Mouse (Mus musculus) mesoderm, embryonic 11.5 days (tissue): ENCODE results near the gene Fbln1.
A peak's percentile ranks its signal among the peaks of the same experiment; 100 is the strongest.

ENCODE experiments used
- DNase-seq: peaks from one replicate; pipeline ENCODE4 v3.0.0-alpha.2; 2012; ENCODE audit warnings: low read depth, low spot score

The Fbln1 gene

DNA sequence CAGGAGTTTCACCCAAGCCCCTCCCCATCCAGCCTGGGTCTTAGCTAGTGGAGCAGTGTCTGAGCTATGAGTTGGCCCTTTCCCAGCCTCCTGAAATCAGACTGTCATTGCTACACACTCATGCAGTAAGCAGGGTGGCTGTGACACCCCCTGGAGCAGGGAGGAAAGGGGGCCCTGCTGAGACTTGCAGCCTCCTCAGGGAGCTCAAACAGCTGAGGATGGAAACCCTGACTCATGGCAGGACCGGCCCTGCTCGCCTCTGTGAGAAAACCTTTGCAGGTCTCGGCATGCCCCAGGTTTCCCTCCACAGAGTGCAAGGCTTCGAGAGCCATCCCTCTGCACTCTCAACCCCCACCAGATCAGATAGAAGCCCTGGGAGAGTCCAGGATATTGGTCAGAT lies 27.9 kb downstream of the Fbln1 start:
- DNase-seq = no peak

DNA sequence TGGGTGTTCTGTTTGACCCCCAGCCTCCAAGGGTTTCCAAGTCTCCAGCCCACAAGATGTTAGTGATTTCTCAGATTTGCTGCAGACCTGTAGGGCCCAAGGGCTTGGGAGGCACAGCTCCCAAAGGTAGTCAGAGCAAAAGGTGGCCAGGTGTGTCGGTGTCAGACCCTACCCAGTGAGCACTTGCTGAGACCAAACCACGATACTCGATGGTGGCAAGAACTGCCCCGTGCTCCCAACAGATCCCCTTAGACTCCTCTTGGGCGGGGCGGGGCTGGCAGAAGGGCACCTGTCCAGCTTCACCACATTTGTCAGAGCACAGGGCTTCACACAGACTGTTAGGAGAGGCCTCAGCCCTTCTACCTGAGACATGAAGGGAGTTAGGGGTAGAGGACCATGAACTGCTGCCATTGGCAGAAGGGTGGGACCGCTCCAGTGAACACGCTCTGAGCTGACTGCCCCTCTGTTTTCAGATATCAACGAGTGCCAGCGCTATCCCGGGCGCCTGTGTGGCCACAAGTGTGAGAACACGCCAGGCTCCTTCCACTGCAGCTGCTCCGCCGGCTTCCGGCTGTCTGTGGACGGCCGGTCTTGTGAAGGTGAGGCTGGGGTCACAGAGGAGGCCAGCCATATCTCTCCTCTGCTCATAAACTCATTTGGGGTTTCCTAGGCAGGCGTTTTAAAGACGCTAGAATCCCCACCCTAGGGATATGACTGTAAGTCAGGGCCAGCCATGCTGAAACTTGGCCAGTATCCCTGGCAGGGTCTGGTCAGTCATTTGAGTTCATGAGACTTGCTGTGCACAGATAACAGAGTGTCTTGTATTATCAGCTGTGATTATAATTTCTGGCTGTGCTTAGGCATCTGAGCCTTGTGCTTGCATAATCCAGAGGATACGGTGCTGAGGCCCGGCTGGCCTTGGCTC lies 33.3 kb downstream of the Fbln1 start:
- no peak for DNase-seq

DNA sequence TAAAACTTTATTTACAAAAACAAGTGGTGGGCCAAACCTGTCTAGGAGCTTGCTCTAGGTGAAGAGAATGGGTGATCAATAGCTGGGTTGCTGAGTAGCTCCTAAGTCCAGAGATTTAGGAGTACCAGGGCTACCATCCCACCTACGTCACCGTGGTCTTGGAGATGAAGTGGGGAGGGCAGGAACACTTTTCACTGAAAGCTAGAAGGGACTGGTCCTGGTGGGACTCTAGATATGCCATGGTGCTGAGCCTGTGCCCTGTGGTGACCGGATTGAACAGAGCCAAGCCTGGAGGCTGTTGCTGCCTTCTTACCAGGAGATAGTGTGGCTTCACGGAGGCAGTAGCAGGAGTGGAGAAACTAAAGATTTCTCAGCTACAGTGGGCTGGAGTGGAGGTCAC lies 34.3 kb downstream of the Fbln1 start:
- DNase-seq = no peak

DNA sequence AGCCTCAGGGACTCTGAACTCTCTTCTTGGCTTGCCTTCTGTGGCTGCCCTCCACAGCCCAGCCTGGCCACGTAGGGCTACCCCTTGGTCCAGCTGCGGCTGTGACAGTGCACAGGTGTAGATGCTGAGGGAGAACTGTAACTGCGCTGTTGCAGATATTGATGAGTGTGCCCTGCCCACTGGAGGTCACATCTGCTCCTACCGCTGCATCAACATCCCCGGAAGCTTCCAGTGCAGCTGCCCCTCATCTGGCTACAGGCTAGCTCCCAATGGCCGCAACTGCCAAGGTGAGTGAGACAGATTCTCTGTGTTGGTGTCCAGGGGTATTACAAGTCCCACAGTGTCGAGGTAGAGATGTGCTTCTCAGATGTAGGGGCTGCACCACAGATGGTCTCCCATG lies 36.1 kb downstream of the Fbln1 start:
- no peak for DNase-seq

DNA sequence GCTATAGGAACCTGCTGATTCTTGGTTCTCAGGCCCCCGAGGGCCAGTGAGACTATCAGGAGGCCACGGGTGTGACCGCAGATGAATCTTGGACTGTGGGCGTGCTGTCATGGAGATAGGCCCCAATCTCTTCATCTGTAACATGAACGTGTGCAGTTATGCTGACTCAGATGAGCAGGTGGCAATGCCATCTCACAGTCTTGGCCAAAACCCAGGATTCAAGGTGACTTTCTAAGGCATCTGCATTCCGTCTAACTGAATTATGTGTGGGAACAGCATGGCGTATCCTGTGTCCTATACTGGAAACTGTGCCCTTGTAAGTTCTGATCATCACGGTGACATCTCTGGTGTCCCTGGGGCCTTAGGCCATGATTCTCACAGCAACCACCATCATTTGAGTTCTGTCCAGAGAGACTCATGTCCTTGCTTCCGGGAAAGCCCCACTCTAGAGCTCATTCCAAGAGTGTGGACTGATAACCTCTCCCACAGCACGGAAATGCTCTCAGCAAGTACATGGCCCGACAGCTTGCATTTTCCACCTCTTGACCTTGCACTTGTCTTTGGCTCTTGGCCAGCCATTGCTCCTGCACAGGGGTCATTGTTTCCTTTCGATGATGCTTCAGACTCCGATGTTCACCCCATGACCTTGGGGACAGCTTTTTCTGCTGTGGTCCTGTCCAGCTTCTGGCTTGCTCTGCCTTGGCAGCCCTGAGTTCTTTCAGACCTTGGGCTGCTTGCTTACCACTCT lies 38.8 kb downstream of the Fbln1 start:
- DNase-seq = no peak

DNA sequence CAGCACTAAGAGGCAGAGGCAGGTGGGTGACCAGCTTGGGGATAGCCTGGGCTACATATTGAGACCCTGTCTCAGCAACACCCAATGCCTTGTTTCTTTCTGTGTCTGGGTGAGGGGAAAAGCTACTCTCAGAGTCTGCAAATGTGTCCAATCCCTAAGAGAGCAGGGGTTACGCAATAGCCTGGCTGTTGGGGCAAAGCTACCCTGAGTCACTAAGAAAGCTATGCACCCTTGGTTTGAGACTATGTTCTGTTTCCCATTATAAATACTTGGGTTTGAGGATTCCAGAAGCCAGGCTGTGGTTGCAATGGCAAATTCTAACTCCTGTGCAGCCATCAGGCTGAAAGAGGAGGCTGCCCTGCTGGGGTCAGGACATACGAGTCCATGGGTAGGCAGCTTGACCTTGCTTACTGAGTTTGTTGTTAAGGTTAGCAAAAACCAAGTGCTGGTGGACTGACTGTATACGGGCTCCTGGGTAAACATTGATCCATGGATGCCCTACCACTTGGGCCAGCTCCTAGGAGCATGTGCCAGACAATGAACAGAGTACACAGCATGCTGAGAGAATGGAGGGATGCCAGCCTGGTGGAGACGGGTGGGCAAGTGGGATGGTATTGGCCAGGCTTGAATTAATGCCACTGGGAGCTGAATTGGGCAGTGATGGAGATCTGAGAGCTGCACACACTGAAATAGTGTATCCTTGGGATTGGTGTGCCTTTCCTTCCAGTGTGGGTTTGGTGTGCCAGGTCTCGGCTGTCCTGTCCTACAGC lies 39.7 kb downstream of the Fbln1 start:
- DNase-seq = no peak

DNA sequence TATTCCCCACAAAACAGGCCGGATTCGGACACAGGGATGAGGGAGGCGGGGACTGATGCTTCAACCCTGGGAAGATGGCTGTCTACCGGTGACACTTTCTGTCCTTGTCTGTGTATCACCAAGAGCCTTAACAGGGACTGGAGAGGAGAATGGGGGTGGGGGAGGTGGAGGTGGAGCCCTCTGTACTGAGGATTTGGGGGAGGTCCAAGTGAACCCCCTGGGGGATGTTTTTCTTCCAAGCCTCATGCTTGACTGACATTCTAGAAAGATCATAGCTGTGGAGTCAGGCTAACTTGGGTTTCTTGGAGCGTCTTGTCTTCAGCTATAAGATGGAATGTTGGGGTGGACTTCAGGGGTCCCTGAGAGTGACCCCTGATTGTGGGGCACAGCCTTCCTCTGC lies 40.3 kb downstream of the Fbln1 start:
- DNase-seq = no peak

DNA sequence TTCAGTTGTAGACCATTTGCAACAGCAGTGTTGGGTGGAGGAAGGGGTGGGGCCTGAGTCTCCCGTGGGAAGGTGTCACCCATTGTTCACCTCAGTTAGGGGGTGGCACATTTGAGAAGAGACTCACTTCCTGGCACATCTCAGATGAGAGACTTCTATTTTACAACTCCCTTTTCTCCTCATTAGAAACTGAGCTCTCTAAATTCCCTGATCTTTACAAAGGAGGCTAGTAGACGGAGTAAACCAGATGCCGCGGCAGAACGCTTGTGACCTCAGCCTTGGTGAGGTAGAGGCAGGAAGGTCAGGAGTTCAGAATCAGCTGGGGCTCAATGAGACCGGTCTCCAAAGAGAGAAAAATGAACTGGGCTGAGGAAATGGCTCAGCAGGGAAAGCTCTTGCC lies 41.2 kb downstream of the Fbln1 start:
- DNase-seq = no peak

DNA sequence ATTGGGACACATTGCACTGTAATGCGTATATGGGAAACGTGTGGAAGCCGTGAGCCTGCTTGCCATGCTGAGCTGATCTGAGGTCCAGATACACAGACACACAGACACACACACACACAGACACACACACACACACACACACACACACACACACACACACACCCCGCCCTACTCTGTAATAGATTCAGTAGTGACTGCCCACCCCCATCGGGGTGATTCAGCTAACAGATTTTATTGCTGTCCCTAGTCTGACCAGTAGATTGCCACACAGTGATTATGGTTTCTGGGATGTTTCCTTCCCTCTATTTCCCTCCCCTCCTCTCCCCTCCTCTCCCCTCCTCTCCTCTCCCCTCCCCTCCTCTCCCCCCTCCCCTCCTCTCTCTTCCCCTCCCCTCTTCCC lies 42.6 kb downstream of the Fbln1 start:
- no peak for DNase-seq

DNA sequence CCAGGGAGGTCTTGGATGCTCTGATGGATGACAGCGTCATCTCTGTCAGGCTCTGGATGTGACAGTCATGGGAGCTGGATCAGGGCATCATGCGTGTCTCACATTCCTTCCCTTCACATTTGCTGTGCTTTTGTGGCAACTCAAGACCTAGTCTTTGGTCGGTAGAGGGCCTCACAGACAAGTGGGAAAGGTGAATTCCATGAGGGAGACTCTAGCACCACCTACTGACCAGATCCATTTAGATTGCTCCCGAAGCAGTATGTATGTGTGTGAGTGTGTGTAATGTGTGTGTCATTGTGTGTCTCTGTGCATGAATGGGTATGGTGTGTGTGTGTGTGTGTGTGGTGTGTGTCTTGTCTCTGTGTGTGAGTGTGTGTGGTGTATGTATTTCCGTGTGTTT lies 43.5 kb downstream of the Fbln1 start:
- DNase-seq = peak; percentile 68

DNA sequence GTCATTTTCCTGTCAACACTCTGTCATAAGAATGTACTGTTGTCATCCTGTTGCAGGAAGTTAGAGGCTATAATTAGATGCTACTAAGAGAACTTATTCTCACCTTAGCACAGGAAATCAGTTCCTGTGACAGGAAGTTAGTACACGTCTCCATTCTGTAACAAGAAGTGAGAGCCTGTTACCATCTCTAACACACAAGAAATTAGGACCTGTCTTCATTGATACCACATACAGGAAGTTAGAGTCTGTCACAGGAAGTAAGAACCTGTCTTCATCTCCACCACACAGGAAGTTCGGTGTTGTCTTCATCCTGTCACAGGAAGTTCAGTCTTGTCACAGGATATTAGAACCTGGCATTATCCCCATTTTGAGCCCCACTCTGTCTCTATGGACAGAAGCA lies 44.7 kb downstream of the Fbln1 start:
- DNase-seq = no peak

DNA sequence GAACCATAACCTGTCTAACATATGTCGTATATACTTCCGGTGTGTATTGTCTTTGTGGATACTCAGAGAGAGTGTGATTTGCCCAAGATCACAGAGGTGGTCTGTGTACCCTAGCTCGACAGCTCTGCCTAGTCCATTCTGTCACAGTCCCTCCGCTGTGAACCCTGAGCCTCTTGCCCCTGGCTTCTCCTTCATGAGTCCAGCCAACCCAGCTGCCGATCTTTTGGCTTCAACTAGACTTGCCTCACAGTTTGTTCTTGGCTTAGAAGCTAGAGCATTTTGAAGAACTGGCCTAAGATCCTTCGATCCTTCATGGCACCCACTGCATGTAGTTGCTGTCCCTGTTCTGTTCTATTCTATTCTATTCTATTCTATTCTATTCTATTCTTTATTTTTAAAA lies 46.7 kb downstream of the Fbln1 start:
- DNase-seq = no peak

DNA sequence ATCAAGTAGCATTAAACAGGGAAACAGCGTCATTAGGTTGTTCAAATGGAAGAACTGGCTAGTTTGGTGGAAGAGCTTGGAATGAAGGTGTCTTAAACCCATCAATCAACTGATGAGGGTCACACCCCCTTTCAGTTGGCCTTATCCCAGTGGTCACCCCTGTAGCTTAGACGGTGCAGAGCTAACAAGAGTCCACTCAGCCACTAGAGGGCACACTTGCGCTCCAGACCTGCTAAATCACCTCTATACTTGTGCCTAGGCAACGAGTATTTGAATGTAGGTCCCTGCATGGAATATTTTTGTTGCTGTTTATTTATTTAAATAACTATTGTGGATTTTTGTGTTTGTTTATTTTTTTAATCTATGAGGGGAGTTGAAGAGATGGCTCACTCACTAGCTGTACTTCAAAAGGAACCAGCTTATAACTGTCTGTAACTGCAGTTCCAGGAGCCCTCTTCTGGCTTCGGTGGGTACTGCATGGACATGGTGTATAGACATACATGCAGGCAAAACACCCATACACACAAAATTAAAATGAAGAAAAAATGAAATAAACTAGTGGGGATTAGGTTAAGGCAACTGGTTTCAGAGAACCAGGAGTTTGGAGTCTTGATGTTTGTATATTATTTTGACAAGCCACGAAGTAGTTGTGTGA lies 52.2 kb downstream of the Fbln1 start:
- peak; percentile 57 for DNase-seq

DNA sequence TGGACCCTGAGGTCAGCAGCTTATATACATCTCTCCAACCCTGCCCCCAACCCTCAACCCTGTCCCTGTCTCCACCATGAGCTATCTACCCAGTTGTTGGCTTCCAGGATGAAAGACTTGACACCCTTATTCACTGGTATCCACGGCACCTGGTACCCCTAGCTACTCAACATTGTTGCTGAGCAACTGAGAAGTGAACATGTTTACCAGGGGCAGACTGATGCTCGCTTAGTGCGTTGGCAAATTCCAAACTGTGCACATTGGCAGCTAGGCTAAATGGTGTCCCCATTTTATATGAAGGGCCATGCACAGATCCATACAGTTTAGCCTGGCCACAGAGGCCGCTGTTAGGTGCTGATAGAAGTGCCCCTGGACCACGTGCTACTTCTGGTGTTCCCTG lies 57.1 kb downstream of the Fbln1 start:
- no peak for DNase-seq

DNA sequence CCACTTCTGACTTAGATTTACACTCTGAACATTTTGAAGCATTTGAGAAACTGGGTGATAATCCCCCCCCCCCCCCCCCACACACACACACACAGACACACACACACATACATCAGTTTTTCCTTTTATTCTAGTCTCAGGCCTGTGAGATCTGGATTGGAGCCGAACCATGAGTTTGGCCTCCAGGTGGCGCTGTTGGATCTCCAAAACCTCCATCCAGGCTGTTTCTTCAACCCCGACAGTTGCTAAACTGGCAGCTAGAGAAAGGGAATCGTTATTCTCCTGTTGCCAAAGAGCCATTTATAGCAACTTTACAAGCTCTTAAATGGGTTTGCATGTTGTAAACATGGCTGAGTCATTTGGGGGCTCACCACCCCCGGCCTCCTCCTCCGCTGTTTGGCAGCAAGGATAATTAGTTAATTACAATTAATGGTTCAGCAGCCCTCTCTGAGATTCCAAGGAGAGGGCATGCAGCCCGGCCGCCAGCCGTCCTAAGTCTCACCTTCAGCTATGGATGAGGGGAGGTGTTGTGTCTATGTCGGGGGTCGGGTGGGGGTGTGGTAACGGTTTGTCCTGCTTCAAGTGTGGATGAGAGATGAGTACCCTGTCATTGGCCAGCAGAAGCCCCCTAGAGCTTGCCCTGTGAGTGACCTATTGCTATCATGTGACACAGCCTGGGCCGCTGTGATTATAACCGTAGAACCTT lies 61.1 kb downstream of the Fbln1 start:
- DNase-seq = peak; percentile 89

DNA sequence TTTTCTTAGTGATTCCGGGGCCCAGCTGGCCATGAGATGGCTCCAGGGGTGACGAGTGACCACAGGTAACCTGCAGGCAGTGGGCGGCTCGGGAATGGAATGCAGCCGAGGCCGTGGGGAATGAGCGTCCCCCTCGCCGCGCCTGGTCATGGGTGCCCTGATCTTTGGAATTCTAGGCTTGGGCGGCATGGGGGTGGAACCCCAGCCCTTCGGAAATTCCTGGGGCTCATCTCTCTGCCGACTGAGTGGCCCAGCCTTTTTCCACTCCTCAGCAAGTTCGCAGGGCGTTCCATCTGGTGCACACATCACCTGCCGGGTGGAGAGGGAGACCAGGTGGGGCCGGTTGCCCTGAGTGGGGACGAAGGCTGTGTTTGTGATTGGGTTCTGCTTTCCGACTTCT lies 62.1 kb downstream of the Fbln1 start:
- DNase-seq = no peak

DNA sequence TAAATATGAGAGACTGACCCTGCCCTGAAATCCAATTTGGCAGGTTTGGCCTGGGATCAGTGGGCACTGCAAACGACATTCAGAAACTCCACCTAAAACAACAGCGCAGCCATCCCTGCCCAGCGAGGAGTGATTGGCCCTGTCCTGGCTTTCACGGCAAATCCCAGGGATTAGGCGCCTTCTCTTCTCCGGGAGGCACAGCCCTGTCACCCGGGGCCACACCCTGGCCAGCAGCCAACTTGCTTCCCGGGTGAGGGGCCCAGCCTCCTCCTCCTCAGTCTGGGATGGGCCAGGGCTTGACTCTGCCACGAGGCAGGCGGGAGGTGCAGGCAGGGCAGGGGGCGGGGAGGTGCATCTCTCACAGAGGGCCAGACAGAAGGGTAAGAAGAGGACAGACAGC lies 67.2 kb downstream of the Fbln1 start:
- DNase-seq = no peak

DNA sequence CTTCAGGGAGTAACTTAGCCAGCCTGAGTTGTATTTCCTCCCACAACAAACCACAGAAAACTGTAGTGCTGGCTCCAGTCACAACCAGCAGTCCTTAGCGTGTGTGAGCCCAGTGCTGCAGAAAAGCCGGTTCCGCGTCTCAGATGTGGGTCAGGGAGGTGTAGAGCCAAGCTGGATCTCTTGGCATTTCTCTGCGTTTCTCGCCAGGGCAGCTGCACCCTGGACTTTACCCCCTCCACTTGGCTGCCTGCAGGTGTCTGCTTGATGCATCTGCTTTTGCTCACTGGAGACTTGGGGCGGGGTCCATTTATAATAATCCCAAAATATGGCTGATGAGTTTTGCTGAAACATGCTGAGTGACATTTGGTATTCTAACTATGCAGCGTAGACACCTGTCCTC lies 71.5 kb downstream of the Fbln1 start:
- DNase-seq = no peak

DNA sequence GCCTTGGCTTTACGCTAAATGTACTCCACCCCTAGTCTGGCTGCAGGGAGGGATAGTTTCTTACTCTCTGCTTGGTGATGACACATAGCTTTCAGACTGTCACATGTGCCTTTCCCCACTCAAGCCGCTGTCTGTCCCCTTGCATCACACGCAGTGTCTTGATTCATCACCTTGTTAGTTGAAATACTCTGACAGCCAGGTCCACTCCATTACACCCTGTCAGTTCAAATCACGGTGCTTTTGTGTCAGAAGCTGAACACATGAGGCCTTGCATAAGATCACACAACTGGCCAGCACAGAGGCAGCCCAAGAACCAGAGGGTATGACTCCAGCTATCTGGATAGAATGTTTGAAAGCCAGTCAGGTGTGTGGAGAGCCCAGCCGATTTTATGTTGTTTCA lies 73.2 kb downstream of the Fbln1 start:
- no peak for DNase-seq

DNA sequence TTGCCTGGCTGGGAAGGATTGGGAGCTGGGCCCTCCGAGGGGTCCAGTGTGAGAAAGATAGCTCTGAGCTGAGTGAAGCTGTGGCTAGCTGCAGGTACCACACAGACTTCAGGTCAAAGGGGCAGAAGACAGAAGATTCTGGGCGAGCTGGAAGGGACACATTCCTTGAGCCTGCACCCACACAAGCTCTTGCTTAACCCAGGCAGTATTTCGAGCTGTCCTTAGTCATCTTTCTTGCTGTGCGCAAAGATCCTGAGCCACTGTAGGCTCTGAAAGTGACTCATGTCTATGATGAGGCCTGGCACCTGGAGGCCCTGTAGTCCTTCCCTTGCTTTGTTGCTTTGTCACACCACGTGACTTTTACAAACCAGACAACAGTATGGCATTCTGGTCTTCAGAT lies 76.3 kb downstream of the Fbln1 start:
- no peak for DNase-seq

DNA sequence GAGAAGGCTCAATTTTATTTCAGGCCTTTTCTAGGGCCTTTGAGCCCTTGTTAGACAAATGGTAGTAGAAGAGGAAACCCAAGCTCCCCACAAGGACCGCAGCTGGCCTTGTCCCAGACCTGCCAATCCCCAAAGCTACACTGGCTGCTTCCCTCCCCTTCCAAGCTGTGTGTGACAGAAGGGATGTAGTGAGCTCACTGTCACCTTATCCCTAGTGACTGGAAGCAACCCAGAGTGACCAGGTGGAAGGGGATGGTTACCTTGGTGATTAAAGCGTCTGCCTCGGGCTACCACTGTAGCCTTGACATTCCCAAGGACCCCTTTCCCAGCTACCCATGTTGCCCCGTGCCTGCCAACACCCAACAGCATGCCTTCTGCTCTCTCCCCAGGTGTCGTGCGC lies 78.9 kb downstream of the Fbln1 start:
- no peak for DNase-seq
